Mouse (Mus musculus): ENCODE measurements at regions not wholly inside any gene's neighbourhood (a gene's known extent, or its start where the extent isn't known, plus 50 kb on each side); places are given as distances from the start of the nearest gene placed in this dataset.

GRCm38 (mm10) chr3:105380818-105381217 lies 71.3 kb upstream of the Kcnd3 start:
- TF ChIP-seq MAFK (IDR thresholded peaks at IDR 0.05; ENCODE audit: insufficient read depth, low read depth, low read length) (no peak), ZC3H11A (IDR thresholded peaks at IDR 0.05; ENCODE audit: borderline replicate concordance, low read depth, low read length) (no peak), ZNF384 (IDR thresholded peaks at IDR 0.05; ENCODE audit: low read depth, low read length) (no peak), HCFC1 (IDR thresholded peaks at IDR 0.05; ENCODE audit: borderline replicate concordance, insufficient read depth, low read length) (no peak)
